Mouse (Mus musculus): Measurements from ENCODE around the gene Sft2d2. TPM values are rescaled to one million over a fixed set of nuclear protein-coding genes. Genes with fewer than 3 reads are reported as not detected.

Sft2d2 gene
- polyA plus RNA-seq, 1 experiment from 2014 or later: 11.8 TPM

- no peak overlapping the region for H3K27ac ChIP-seq (ENCODE audit: low read depth, low read length)
- ATAC-seq (ENCODE audit: insufficient read depth, low FRiP score, low TSS enrichment) (no peak), DNase-seq (ENCODE audit: low spot score) (no peak)
- H3K9ac ChIP-seq (ENCODE audit: low read length): peak overlapping the region; percentile 32
- no peaks in the 10 kb centered on the region for H3K36me3 ChIP-seq (ENCODE audit: control insufficient read depth, insufficient read depth, low read length)
- peak overlapping the region; percentile 71 for H3K4me2 ChIP-seq (ENCODE audit: low read depth)
- WGBS: 15% methylated on average over 7 of the region's 7 CpGs
- H3K9me3 ChIP-seq (ENCODE audit: control insufficient read depth, low read length): no peaks in the 10 kb centered on the region
- peaks cover 6% of the 10 kb centered on the region; the same call in 1 of the 2 replicates for H3K4me1 ChIP-seq (ENCODE audit: control insufficient read depth, insufficient read depth, low read length)
- no peaks in the 10 kb centered on the region; the same call in 1 of the 2 replicates for H3K27me3 ChIP-seq (ENCODE audit: control insufficient read depth, insufficient read depth, low read length)
- H3K4me3 ChIP-seq (ENCODE audit: low read depth, low read length): peak overlapping the region; percentile 56
Observed at GRCm38 (mm10) chr1:165193426-165193825, 812 bp downstream of the Sft2d2 start.

DNA sequence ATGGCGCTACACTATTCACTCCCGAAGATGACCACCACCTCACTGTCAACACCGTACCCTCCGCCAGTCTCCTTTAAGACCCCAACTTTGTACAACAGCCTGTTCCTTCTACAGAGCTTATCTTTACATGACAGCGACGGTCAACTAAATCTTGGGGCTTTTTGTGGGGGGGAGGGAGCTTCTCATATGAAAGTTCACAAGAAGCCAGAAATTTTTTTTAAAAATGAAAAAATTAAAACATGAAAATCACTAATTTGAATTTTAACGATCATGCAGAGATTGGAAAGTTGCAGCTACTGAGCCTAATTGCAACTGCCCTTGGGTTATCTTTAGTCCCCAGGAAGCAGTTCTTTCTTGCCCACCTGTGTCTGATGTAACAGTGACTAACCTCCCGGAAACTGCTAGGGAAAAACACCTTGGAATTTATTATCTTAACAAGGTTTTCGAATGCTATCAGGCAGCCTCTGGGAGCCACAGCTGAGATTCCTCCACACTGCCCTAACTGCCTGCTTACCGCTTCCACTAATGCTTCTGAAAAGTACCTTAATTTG is 1.4 kb downstream of the Sft2d2 start:
- Histone ChIP-seq H3K4me3 (ENCODE audit: low read depth, low read length) (no peak overlapping the region), H3K27me3 (ENCODE audit: control insufficient read depth, insufficient read depth, low read length) (no peaks in the 10 kb centered on the region; the same call in 1 of the 2 replicates), H3K9ac (ENCODE audit: low read length) (no peak overlapping the region), H3K4me2 (ENCODE audit: low read depth) (peak overlapping the region; percentile 71), H3K27ac (ENCODE audit: low read depth, low read length) (no peak overlapping the region), H3K9me3 (ENCODE audit: control insufficient read depth, low read length) (no peaks in the 10 kb centered on the region), H3K4me1 (ENCODE audit: control insufficient read depth, insufficient read depth, low read length) (peaks cover 6% of the 10 kb centered on the region; the same call in 1 of the 2 replicates), H3K36me3 (ENCODE audit: control insufficient read depth, insufficient read depth, low read length) (no peaks in the 10 kb centered on the region)
- ATAC-seq (ENCODE audit: insufficient read depth, low FRiP score, low TSS enrichment) (no peak), DNase-seq (ENCODE audit: low spot score) (no peak)
- WGBS: 74% methylated on average over 10 of the region's 10 CpGs

DNA sequence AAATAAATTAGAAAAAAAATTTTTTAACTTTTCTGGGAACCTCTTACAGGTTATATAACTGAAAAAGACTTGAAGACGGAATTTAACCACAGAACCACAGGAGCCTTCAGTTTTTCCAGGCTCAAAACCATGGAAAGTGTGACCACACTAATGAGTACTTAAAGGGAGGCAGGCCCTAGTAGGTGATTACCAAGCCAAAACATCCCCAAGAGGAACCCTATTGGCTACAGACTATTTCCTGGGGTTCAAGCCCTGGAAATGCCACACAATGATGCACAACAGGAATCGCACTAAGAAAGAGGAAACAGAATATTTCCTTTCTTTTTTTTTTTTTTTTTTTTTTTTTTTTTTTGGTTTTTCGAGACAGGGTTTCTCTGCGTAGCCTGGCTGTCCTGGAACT is 2.1 kb downstream of the Sft2d2 start:
- H3K9ac ChIP-seq (ENCODE audit: low read length): no peak overlapping the region
- no peaks in the 10 kb centered on the region for H3K36me3 ChIP-seq (ENCODE audit: control insufficient read depth, insufficient read depth, low read length)
- DNase-seq (ENCODE audit: low spot score) (no peak), ATAC-seq (ENCODE audit: insufficient read depth, low FRiP score, low TSS enrichment) (no peak)
- no peaks in the 10 kb centered on the region for H3K9me3 ChIP-seq (ENCODE audit: control insufficient read depth, low read length)
- no peak overlapping the region for H3K4me3 ChIP-seq (ENCODE audit: low read depth, low read length)
- H3K4me2 ChIP-seq (ENCODE audit: low read depth): no peak overlapping the region
- 95% methylated on average over 4 of the region's 4 CpGs for WGBS
- no peak overlapping the region for H3K27ac ChIP-seq (ENCODE audit: low read depth, low read length)
- peaks cover 6% of the 10 kb centered on the region; the same call in 1 of the 2 replicates for H3K4me1 ChIP-seq (ENCODE audit: control insufficient read depth, insufficient read depth, low read length)
- H3K27me3 ChIP-seq (ENCODE audit: control insufficient read depth, insufficient read depth, low read length): no peaks in the 10 kb centered on the region; the same call in 1 of the 2 replicates

DNA sequence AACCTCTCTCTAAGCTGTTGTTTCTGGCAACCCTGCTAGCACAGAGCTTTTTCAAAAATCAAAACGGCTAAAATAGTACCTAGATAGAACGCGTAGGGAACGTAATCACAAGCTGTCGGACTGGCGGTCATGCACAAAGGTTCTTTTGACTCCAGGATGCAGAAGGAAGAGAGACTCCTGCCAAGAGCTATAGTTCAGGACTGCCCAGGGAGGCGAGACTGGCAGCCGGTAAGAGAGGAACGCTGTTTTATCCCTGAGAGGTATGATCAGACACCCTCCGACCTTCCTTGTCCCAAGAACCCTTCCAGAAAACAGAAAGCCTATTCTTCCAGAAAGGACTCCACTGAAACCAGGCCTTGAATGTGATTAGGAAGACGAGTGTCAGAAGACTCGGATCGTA is 2.6 kb downstream of the Sft2d2 start:
- H3K4me1 ChIP-seq (ENCODE audit: control insufficient read depth, insufficient read depth, low read length): peaks cover 6% of the 10 kb centered on the region; the same call in 1 of the 2 replicates
- no peaks in the 10 kb centered on the region for H3K36me3 ChIP-seq (ENCODE audit: control insufficient read depth, insufficient read depth, low read length)
- H3K4me2 ChIP-seq (ENCODE audit: low read depth): no peak overlapping the region
- H3K9ac ChIP-seq (ENCODE audit: low read length): no peak overlapping the region
- no peaks in the 10 kb centered on the region; the same call in 1 of the 2 replicates for H3K27me3 ChIP-seq (ENCODE audit: control insufficient read depth, insufficient read depth, low read length)
- ATAC-seq (ENCODE audit: insufficient read depth, low FRiP score, low TSS enrichment) (no peak), DNase-seq (ENCODE audit: low spot score) (no peak)
- H3K4me3 ChIP-seq (ENCODE audit: low read depth, low read length): no peak overlapping the region
- H3K9me3 ChIP-seq (ENCODE audit: control insufficient read depth, low read length): no peaks in the 10 kb centered on the region
- 83% methylated on average over 13 of the region's 13 CpGs for WGBS
- no peak overlapping the region for H3K27ac ChIP-seq (ENCODE audit: low read depth, low read length)

- Histone ChIP-seq H3K27me3 (ENCODE audit: control insufficient read depth, insufficient read depth, low read length) (no peaks in the 10 kb centered on the region; the same call in 1 of the 2 replicates), H3K4me3 (ENCODE audit: low read depth, low read length) (no peak overlapping the region), H3K4me1 (ENCODE audit: control insufficient read depth, insufficient read depth, low read length) (peaks cover 6% of the 10 kb centered on the region; the same call in 1 of the 2 replicates), H3K9me3 (ENCODE audit: control insufficient read depth, low read length) (no peaks in the 10 kb centered on the region), H3K9ac (ENCODE audit: low read length) (no peak overlapping the region), H3K4me2 (ENCODE audit: low read depth) (no peak overlapping the region), H3K36me3 (ENCODE audit: control insufficient read depth, insufficient read depth, low read length) (no peaks in the 10 kb centered on the region), H3K27ac (ENCODE audit: low read depth, low read length) (no peak overlapping the region)
- DNase-seq (ENCODE audit: low spot score) (no peak), ATAC-seq (ENCODE audit: insufficient read depth, low FRiP score, low TSS enrichment) (no peak)
- WGBS: 90% methylated on average over 10 of the region's 10 CpGs
Observed at GRCm38 (mm10) chr1:165190571-165191273, 3.5 kb downstream of the Sft2d2 start.

DNA sequence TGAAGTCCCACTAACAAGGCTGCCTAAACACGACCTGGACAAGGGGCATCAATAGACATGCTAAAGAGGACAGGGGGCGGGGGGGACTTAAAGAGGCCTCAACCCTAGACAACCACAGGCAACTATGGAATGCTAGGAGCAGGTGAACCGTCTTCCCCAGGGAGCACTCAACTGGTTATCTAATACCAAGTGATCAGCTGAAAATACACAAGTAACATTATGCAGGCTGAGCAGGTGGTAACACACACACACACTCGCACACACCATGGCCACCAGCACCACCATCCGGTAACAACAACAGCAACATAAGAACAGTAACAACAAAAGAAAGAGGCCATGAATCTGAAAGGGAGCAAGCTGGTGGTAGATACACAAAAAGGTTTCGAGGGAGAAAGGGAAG is 4.2 kb downstream of the Sft2d2 start:
- ATAC-seq (ENCODE audit: insufficient read depth, low FRiP score, low TSS enrichment) (no peak), DNase-seq (ENCODE audit: low spot score) (no peak)
- Histone ChIP-seq H3K36me3 (ENCODE audit: control insufficient read depth, insufficient read depth, low read length) (no peaks in the 10 kb centered on the region), H3K4me1 (ENCODE audit: control insufficient read depth, insufficient read depth, low read length) (peaks cover 6% of the 10 kb centered on the region; the same call in 1 of the 2 replicates), H3K9ac (ENCODE audit: low read length) (no peak overlapping the region), H3K27ac (ENCODE audit: low read depth, low read length) (no peak overlapping the region), H3K9me3 (ENCODE audit: control insufficient read depth, low read length) (no peaks in the 10 kb centered on the region), H3K4me2 (ENCODE audit: low read depth) (no peak overlapping the region), H3K4me3 (ENCODE audit: low read depth, low read length) (no peak overlapping the region), H3K27me3 (ENCODE audit: control insufficient read depth, insufficient read depth, low read length) (no peaks in the 10 kb centered on the region)
- 74% methylated on average over 6 of the region's 6 CpGs for WGBS

- no peaks in the 10 kb centered on the region for H3K27me3 ChIP-seq (ENCODE audit: control insufficient read depth, insufficient read depth, low read length)
- no peak for DNase-seq (ENCODE audit: low spot score)
- no peak for ATAC-seq (ENCODE audit: insufficient read depth, low FRiP score, low TSS enrichment)
- no peaks in the 10 kb centered on the region for H3K36me3 ChIP-seq (ENCODE audit: control insufficient read depth, insufficient read depth, low read length)
- H3K27ac ChIP-seq (ENCODE audit: low read depth, low read length): no peak overlapping the region
- H3K9me3 ChIP-seq (ENCODE audit: control insufficient read depth, low read length): no peaks in the 10 kb centered on the region
- H3K4me3 ChIP-seq (ENCODE audit: low read depth, low read length): no peak overlapping the region
- H3K4me2 ChIP-seq (ENCODE audit: low read depth): no peak overlapping the region
- no peaks in the 10 kb centered on the region for H3K4me1 ChIP-seq (ENCODE audit: control insufficient read depth, insufficient read depth, low read length)
- H3K9ac ChIP-seq (ENCODE audit: low read length): no peak overlapping the region
- WGBS: 79% methylated on average over 10 of the region's 10 CpGs
Observed at GRCm38 (mm10) chr1:165188806-165189580, 5.2 kb downstream of the Sft2d2 start.

DNA sequence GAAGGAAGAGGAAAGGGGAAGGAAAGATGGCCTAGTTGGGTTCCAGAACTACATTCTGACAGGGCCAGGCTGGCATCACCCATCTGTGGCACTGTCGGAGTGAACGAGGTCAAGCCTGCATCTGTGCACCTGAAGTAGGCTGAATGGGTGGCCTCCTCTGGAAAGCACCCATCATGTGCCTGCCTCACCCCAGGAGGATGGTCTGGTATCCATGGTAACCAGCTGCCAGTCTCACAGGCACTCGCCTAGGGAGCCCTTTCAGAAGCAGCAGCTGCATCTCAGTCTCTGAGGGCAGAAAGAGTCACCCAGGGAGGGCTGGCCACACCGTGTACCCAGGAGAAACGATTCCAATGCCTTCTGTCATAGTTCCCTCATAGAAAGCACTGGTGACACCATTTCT is 6.9 kb downstream of the Sft2d2 start:
- DNase-seq (ENCODE audit: low spot score) (no peak), ATAC-seq (ENCODE audit: insufficient read depth, low FRiP score, low TSS enrichment) (no peak)
- no peaks in the 10 kb centered on the region for H3K4me1 ChIP-seq (ENCODE audit: control insufficient read depth, insufficient read depth, low read length)
- no peaks in the 10 kb centered on the region for H3K36me3 ChIP-seq (ENCODE audit: control insufficient read depth, insufficient read depth, low read length)
- H3K4me3 ChIP-seq (ENCODE audit: low read depth, low read length): no peak overlapping the region
- H3K27me3 ChIP-seq (ENCODE audit: control insufficient read depth, insufficient read depth, low read length): no peaks in the 10 kb centered on the region
- no peak overlapping the region for H3K27ac ChIP-seq (ENCODE audit: low read depth, low read length)
- no peak overlapping the region for H3K4me2 ChIP-seq (ENCODE audit: low read depth)
- H3K9ac ChIP-seq (ENCODE audit: low read length): no peak overlapping the region
- H3K9me3 ChIP-seq (ENCODE audit: control insufficient read depth, low read length): no peaks in the 10 kb centered on the region
- WGBS: 56% methylated on average over 5 of the region's 5 CpGs

All from neural tube, embryonic 11.5 days (tissue).